Comparison of ENCODE assay signal across 8 mouse cellular contexts in the genomic region with DNA sequence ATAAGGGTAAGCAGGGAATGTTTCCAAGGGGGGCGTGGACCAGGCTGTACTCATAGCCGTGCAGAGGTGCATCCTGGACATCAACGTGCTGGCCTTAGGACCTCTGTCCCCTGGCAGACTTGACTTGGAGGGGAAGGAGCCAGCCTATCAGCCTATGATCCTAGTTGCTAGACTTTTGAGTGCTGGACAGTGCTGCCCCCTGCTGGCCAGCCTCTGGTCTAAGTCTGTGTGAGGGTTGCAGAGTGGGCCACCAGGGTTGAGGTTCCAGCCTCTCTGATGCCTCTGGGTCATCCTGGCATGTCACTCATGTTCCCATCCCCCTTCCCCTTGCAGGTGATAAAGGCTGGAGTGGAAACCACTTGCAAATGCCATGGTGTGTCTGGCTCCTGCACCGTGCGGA. TPM values are rescaled to one million over a fixed set of nuclear protein-coding genes. Genes with fewer than 3 reads are reported as not detected.
DNase-seq lines count a peak whose midpoint lies in the region; ATAC-seq and TF ChIP-seq lines count a peak whose summit lies in the region.

No protein-coding gene starts in this region.

- H3K9ac ChIP-seq in hindbrain, embryonic 14.5 days: no peak overlapping the region
- no peak overlapping the region for H3K9ac ChIP-seq in midbrain, embryonic 13.5 days (replicated peaks)

- no peak overlapping the region for H3K4me2 ChIP-seq in hindbrain, embryonic 14.5 days (replicated peaks)
- no peak overlapping the region for H3K4me2 ChIP-seq in midbrain, embryonic 13.5 days (replicated peaks)

- TF ChIP-seq POLR2A in embryonic fibroblast, embryonic 13.5 days (IDR thresholded peaks at IDR 0.05; ENCODE audit: low read depth, low read length): no peak

- DNase-seq in right cerebral cortex, postnatal 10 days (ENCODE audit: low spot score in 2 of 2): peak; percentile 61 to 78
- no peak for DNase-seq in right cerebral cortex, postnatal 25 days
- DNase-seq in adrenal gland, postnatal 25 days: peak; percentile 66
- DNase-seq in hindbrain, embryonic 14.5 days (ENCODE audit: low spot score): peak; percentile 72
- DNase-seq in layer of hippocampus, postnatal 36 days: peak; percentile 56 to 68
- DNase-seq in thymus, postnatal 25 days: peak; percentile 46

- no peak overlapping the region for H3K27ac ChIP-seq in embryonic fibroblast, embryonic 13.5 days (ENCODE audit: insufficient read depth, low read length)
- H3K27ac ChIP-seq in hindbrain, embryonic 14.5 days: no peak overlapping the region
- H3K27ac ChIP-seq in midbrain, embryonic 13.5 days: no peak overlapping the region

- ATAC-seq in hindbrain, embryonic 14.5 days (ENCODE audit: low FRiP score): no peak
- ATAC-seq in midbrain, embryonic 13.5 days: peak; percentile 57

- peak; percentile 64 for TF ChIP-seq CTCF in embryonic fibroblast, embryonic 13.5 days (IDR thresholded peaks at IDR 0.05; ENCODE audit: borderline replicate concordance, insufficient read depth, low read length)

- H3K9me3 ChIP-seq in hindbrain, embryonic 14.5 days (ENCODE audit: control insufficient read depth, low read length): no peaks in the 10 kb centered on the region
- no peaks in the 10 kb centered on the region for H3K9me3 ChIP-seq in midbrain, embryonic 13.5 days

- 41% methylated on average over 5 of the region's 5 CpGs for whole genome bisulfite sequencing in hindbrain, embryonic 14.5 days
- 43% methylated on average over 5 of the region's 5 CpGs for WGBS in midbrain, embryonic 13.5 days

- H3K4me1 ChIP-seq in embryonic fibroblast, embryonic 13.5 days (ENCODE audit: control insufficient read depth, insufficient read depth, low read length): no peaks in the 10 kb centered on the region
- H3K4me1 ChIP-seq in hindbrain, embryonic 14.5 days (replicated peaks; ENCODE audit: control insufficient read depth, insufficient read depth, low read length): peaks cover 9% of the 10 kb centered on the region
- peaks cover 27% of the 10 kb centered on the region for H3K4me1 ChIP-seq in midbrain, embryonic 13.5 days (replicated peaks)

- H3K4me3 ChIP-seq in embryonic fibroblast, embryonic 13.5 days (ENCODE audit: insufficient read depth, low read length): no peak overlapping the region
- H3K4me3 ChIP-seq in hindbrain, embryonic 14.5 days (replicated peaks; ENCODE audit: low read length): no peak overlapping the region
- H3K4me3 ChIP-seq in midbrain, embryonic 13.5 days (replicated peaks): no peak overlapping the region

- no peaks in the 10 kb centered on the region for H3K27me3 ChIP-seq in hindbrain, embryonic 14.5 days (ENCODE audit: control insufficient read depth, insufficient read depth, low read length)
- H3K27me3 ChIP-seq in midbrain, embryonic 13.5 days: peaks cover 29% of the 10 kb centered on the region

- no peaks in the 10 kb centered on the region for H3K36me3 ChIP-seq in hindbrain, embryonic 14.5 days (replicated peaks; ENCODE audit: control insufficient read depth, insufficient read depth)
- no peaks in the 10 kb centered on the region for H3K36me3 ChIP-seq in midbrain, embryonic 13.5 days

RNA-seq across cellular contexts. Expression of gene Wnt9a, which starts 23.8 kb away (rescaled TPM):
- 1.00 and 1.1 TPM in 2 replicates for total RNA-seq in adrenal gland, postnatal 25 days (2021)
- polyA plus RNA-seq in embryonic fibroblast, embryonic 13.5 days (2011; ENCODE audit: insufficient read length, low read depth, missing spikeins): 7.5 and 7.6 TPM in 2 replicates
- 2.1 TPM in 2 replicates for polyA plus RNA-seq in hindbrain, embryonic 14.5 days (2014; fragmentation: Nextera tagmentation; extraction: Ambion mirVana)
- 1 to 10 TPM; 3.1 to 3.6 TPM for total RNA-seq in layer of hippocampus, postnatal 36 days (2021)
- 2.9 and 6.0 TPM in 2 replicates for polyA plus RNA-seq in midbrain, embryonic 13.5 days (2015; fragmentation: Nextera tagmentation; extraction: Ambion mirVana)

RNA-seq across cellular contexts. Expression of gene Wnt3a, which starts 40.0 kb away (rescaled TPM):
- not detected in 2 replicates for total RNA-seq in adrenal gland, postnatal 25 days (2021)
- not detected in 2 replicates for polyA plus RNA-seq in embryonic fibroblast, embryonic 13.5 days (2011; ENCODE audit: insufficient read length, low read depth, missing spikeins)
- polyA plus RNA-seq in hindbrain, embryonic 14.5 days (2014; fragmentation: Nextera tagmentation; extraction: Ambion mirVana): 0.40 and 0.43 TPM in 2 replicates
- total RNA-seq in layer of hippocampus, postnatal 36 days (2021): not detected
- polyA plus RNA-seq in midbrain, embryonic 13.5 days (2015; fragmentation: Nextera tagmentation; extraction: Ambion mirVana): 0.68 and 3.0 TPM in 2 replicates

RNA-seq across cellular contexts. Expression of gene Prss38, which starts 44.9 kb away (rescaled TPM):
- not detected in 2 replicates for total RNA-seq in adrenal gland, postnatal 25 days (2021)
- polyA plus RNA-seq in embryonic fibroblast, embryonic 13.5 days (2011; ENCODE audit: insufficient read length, low read depth, missing spikeins): not detected in 2 replicates
- polyA plus RNA-seq in hindbrain, embryonic 14.5 days (2014; fragmentation: Nextera tagmentation; extraction: Ambion mirVana): not detected in 2 replicates
- not detected for total RNA-seq in layer of hippocampus, postnatal 36 days (2021)
- not detected in 2 replicates for polyA plus RNA-seq in midbrain, embryonic 13.5 days (2015; fragmentation: Nextera tagmentation; extraction: Ambion mirVana)
